Mouse (Mus musculus) heart, embryonic 14.5 days (tissue): ENCODE measurements around the gene Olfr1416. TPM values are rescaled to one million over a fixed set of nuclear protein-coding genes. Genes with fewer than 3 reads are reported as not detected.
"Not testable (repeated sequence)": the region's sequence is repeated elsewhere in the genome, so short reads cannot be mapped to it uniquely, and the experiment has no call there.

Experiments
- ATAC-seq: fragments of 200-750 bp; cut with Nextera tagmentation; 2 replicates; pipeline ENCODE4 v1.8.0; 2017; ENCODE audit warnings: low read depth, moderate TSS enrichment; ENCODE audit not compliant: insufficient number of reproducible peaks, insufficient read depth, low FRiP score
- H3K27ac ChIP-seq, 2 experiments: fragments of 200-500 bp in 1 of 2; fragments of 300-500 bp in 1 of 2; sonication (generic) in 1 of 2; replicated peaks in 1 of 2; 2 replicates each; pipeline ENCODE4 v1.5.1; 2012 to 2014; ENCODE audit warnings: low read depth in 2 of 2, low read length in 2 of 2, control low read depth in 1 of 2, mild to moderate bottlenecking in 1 of 2, mixed read lengths in 1 of 2; ENCODE audit not compliant: control insufficient read depth in 1 of 2, insufficient read depth in 1 of 2
- H3K27me3 ChIP-seq: fragments of 300-500 bp; sonication (generic); 2 replicates; pipeline ENCODE4 v1.6.1; 2014; ENCODE audit warnings: mild to moderate bottlenecking, low read length, control low read depth; ENCODE audit not compliant: control insufficient read depth, insufficient read depth
- H3K36me3 ChIP-seq: fragments of 300-500 bp; sonication (generic); 2 replicates; pipeline ENCODE4 v1.6.1; 2014; ENCODE audit warnings: mild to moderate bottlenecking, control low read depth, low read length, mixed read lengths; ENCODE audit not compliant: control insufficient read depth, insufficient read depth
- H3K4me1 ChIP-seq, 2 experiments: fragments of 200-500 bp in 1 of 2; fragments of 300-500 bp in 1 of 2; sonication (generic) in 1 of 2; 2 replicates each; pipeline ENCODE4 v1.6.1; 2012 to 2014; ENCODE audit warnings: low read length in 2 of 2, control low read depth in 1 of 2, mixed read lengths in 1 of 2; ENCODE audit not compliant: control insufficient read depth in 2 of 2, insufficient read depth in 2 of 2
- H3K4me2 ChIP-seq: fragments of 300-500 bp; sonication (generic); 2 replicates; pipeline ENCODE4 v1.6.1; 2014; ENCODE audit warnings: mild to moderate bottlenecking, low read length
- H3K4me3 ChIP-seq, 2 experiments: fragments of 200-500 bp in 1 of 2; fragments of 300-500 bp in 1 of 2; sonication (generic) in 1 of 2; 2 replicates each; pipeline ENCODE4 v1.5.1; 2012 to 2014; ENCODE audit warnings: low read length in 2 of 2, mild to moderate bottlenecking in 2 of 2, control low read depth in 1 of 2, low read depth in 1 of 2, moderate library complexity in 1 of 2; ENCODE audit not compliant: control insufficient read depth in 1 of 2, insufficient read depth in 1 of 2
- H3K9ac ChIP-seq: fragments of 300-500 bp; sonication (generic); 2 replicates; pipeline ENCODE4 v1.6.1; 2014; ENCODE audit warnings: mild to moderate bottlenecking, low read length
- H3K9me3 ChIP-seq: fragments of 300-500 bp; sonication (generic); 2 replicates; pipeline ENCODE4 v1.6.1; 2016; ENCODE audit warnings: low read length, control low read depth; ENCODE audit not compliant: control insufficient read depth
- WGBS: fragments of 180-500 bp; shearing (Covaris S2); extraction: QIAGEN DNeasy Blood & Tissue Kit; methylation state at CpG from one replicate; pipeline ENCODE4 v1.1.7; 2014; 5-methylcytosine and 5-hydroxymethylcytosine counted together
- polyA plus RNA-seq: library from polyadenylated mRNA; unstranded; fragments of >200 nt; fragmentation: Nextera tagmentation; extraction: Ambion mirVana; gene quantifications from 2 replicates; pipeline ENCODE4 v1.2.1, GENCODE M21; 2014

The Olfr1416 gene
- not detected in 2 replicates for polyA plus RNA-seq

- no peak within 1 kb of the TSS for H3K9ac ChIP-seq
- no peak for ATAC-seq
- H3K4me2 ChIP-seq, result no peak within 1 kb of the TSS
- H3K4me3 ChIP-seq, result no peak within 1 kb of the TSS
- H3K27me3 ChIP-seq, result no peaks in the 10 kb centered on the region
- 0 out of 2 replicates have a peak, but pooled peaks cover 6% of the 10 kb centered on the region for H3K9me3 ChIP-seq
- H3K36me3 ChIP-seq, result no peaks in the 10 kb centered on the region
- H3K4me1 ChIP-seq, result no peaks in the 10 kb centered on the region
- no peak within 1 kb of the TSS for H3K27ac ChIP-seq
Measured at GRCm38 (mm10) chr1:92485013-92485412, at the start of gene Olfr1416. TSS of gene Olfr1416 (minus strand) at chr1:92485113.

GRCm38 (mm10) chr1:92523764-92524163, 38.9 kb upstream of the Olfr1416 start:
- 75% methylated on average over 3 of the region's 3 CpGs for WGBS

DNA sequence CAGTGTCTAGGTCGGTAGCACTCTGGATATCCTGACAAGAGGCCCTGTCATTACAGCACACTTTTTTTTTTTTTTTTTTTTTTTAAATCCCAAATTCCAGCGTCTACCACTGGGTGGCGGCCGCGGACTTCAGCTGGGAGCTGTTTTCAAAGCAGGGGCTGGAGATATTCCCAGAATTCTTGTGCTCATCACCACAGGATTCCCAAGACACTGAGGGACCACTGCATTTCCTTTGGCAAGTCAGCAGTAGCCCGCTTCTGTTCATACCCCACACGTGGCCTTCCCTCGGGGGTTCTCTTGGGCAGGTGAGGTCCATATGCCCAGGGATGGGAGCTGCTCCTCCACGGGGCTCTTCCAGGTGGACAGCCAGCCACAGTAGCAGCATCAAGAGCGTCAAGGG, 36.5 kb upstream of the Olfr1416 start:
- Histone ChIP-seq H3K36me3 (no peaks in the 10 kb centered on the region), H3K27me3 (peaks cover 15% of the 10 kb centered on the region), H3K4me1 (no peaks in the 10 kb centered on the region), H3K9ac (no peak overlapping the region), H3K27ac (no peak overlapping the region), H3K9me3 (no peaks in the 10 kb centered on the region), H3K4me2 (no peak overlapping the region), H3K4me3 (no peak overlapping the region)
- 20% methylated on average over 10 of the region's 10 CpGs for WGBS
- ATAC-seq, result no peak

More at GRCm38 (mm10) chr1:92523764-92524163, 38.9 kb upstream of the Olfr1416 start:
- no peak overlapping the region for H3K27ac ChIP-seq
- no peaks in the 10 kb centered on the region for H3K36me3 ChIP-seq
- no peak overlapping the region for H3K4me3 ChIP-seq
- H3K9ac ChIP-seq, result no peak overlapping the region
- no peak for ATAC-seq
- no peak overlapping the region for H3K4me2 ChIP-seq
- H3K27me3 ChIP-seq, result peaks cover 8% of the 10 kb centered on the region; the same call in 1 of the 2 replicates
- H3K9me3 ChIP-seq, result no peaks in the 10 kb centered on the region
- H3K4me1 ChIP-seq, result no peaks in the 10 kb centered on the region

- Histone ChIP-seq H3K4me1 (no peaks in the 10 kb centered on the region), H3K4me2 (no peak overlapping the region), H3K4me3 (no peak overlapping the region), H3K27me3 (peaks cover 15% of the 10 kb centered on the region), H3K9me3 (no peaks in the 10 kb centered on the region), H3K27ac (no peak overlapping the region), H3K9ac (no peak overlapping the region), H3K36me3 (no peaks in the 10 kb centered on the region)
- WGBS, result 70% methylated on average over 6 of the region's 6 CpGs
- no peak for ATAC-seq
Measured at GRCm38 (mm10) chr1:92519046-92519445, 34.1 kb upstream of the Olfr1416 start.

- H3K9ac ChIP-seq, result no peak within 1 kb of the TSS
- 78% methylated on average over 3 of the region's 3 CpGs for WGBS
- H3K4me2 ChIP-seq, result no peak within 1 kb of the TSS
- no peaks in the 10 kb centered on the region for H3K9me3 ChIP-seq
- H3K4me1 ChIP-seq, result no peaks in the 10 kb centered on the region
- no peak within 1 kb of the TSS for H3K4me3 ChIP-seq
- no peak for ATAC-seq
- H3K36me3 ChIP-seq, result no peaks in the 10 kb centered on the region
- peaks cover 15% of the 10 kb centered on the region for H3K27me3 ChIP-seq
- H3K27ac ChIP-seq, result no peak within 1 kb of the TSS
Measured at GRCm38 (mm10) chr1:92518561-92518960, 33.6 kb upstream of the Olfr1416 start, which contains the start of gene Olfr1414. TSS of gene Olfr1414 (minus strand) at chr1:92518661.

GRCm38 (mm10) chr1:92515390-92515789, 30.5 kb upstream of the Olfr1416 start:
- Histone ChIP-seq H3K27me3 (peaks cover 14% of the 10 kb centered on the region), H3K27ac (no peak overlapping the region), H3K4me1 (no peaks in the 10 kb centered on the region), H3K9me3 (no peaks in the 10 kb centered on the region), H3K4me3 (no peak overlapping the region), H3K4me2 (no peak overlapping the region), H3K36me3 (no peaks in the 10 kb centered on the region), H3K9ac (no peak overlapping the region)
- 73% methylated on average over 11 of the region's 11 CpGs for WGBS
- ATAC-seq, result no peak

GRCm38 (mm10) chr1:92511646-92512045, 26.7 kb upstream of the Olfr1416 start:
- not testable (repeated sequence) for H3K4me2 ChIP-seq, H3K4me3 ChIP-seq, H3K27me3 ChIP-seq, H3K4me1 ChIP-seq, H3K27ac ChIP-seq, H3K9me3 ChIP-seq, H3K36me3 ChIP-seq, ATAC-seq, H3K9ac ChIP-seq
- 76% methylated on average over 4 of the region's 5 CpGs for WGBS

DNA sequence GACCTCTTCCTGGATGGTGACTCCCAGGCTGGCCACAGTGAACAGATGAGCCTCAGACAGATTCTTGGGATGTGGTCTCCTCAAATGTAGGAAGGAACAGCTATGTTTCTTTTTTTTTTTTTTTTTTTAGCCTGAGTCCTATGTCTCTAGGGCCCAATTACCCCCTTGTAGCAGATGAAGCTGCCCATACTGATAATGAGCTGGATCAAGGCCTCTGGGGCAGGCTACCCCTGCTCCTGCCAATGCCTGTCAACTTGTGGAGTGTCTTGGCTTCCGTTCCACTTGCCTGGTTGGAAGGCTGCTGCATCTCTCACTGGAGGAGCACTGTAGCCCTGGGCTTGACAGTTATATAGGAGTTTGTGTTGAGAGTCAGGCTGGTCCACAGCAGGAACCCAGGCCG, 11.1 kb upstream of the Olfr1416 start, which contains the start of gene Olfr1415:
Gene Olfr1415, minus strand, starts transcription at position 101 of the 400 bp plus-strand sequence.
- Histone ChIP-seq H3K4me2 (no peak within 1 kb of the TSS), H3K4me1 (no peaks in the 10 kb centered on the region), H3K9me3 (0 out of 2 replicates have a peak, but pooled peaks cover 3% of the 10 kb centered on the region), H3K9ac (no peak within 1 kb of the TSS), H3K36me3 (no peaks in the 10 kb centered on the region), H3K4me3 (no peak within 1 kb of the TSS), H3K27ac (no peak within 1 kb of the TSS), H3K27me3 (no peaks in the 10 kb centered on the region)
- WGBS, result 73% methylated on average over 2 of the region's 2 CpGs
- ATAC-seq, result no peak
